Mouse (Mus musculus) cerebellum, adult 2 months (tissue): ENCODE results near the gene Kars. TPM values are rescaled to one million over a fixed set of nuclear protein-coding genes. Genes with fewer than 3 reads are reported as not detected.

Source experiments
- DNase-seq, 2 experiments: peaks; one replicate each; pipeline ENCODE4 v3.0.0; 2021
- H3K27ac ChIP-seq: fragments of 200-500 bp; 2 replicates; pipeline ENCODE4 v1.5.1; 2012; ENCODE audit warnings: low read length, control low read depth, inconsistent platforms; ENCODE audit not compliant: insufficient read depth
- H3K27me3 ChIP-seq: fragments of 200-500 bp; 2 replicates; pipeline ENCODE4 v1.6.1; 2012; ENCODE audit warnings: inconsistent platforms, mild to moderate bottlenecking, low read length, moderate library complexity; ENCODE audit not compliant: control insufficient read depth, insufficient read depth
- H3K4me1 ChIP-seq: fragments of 200-500 bp; 2 replicates; pipeline ENCODE4 v1.6.1; 2011; ENCODE audit warnings: low read length; ENCODE audit not compliant: control insufficient read depth, insufficient read depth
- H3K4me3 ChIP-seq: fragments of 200-500 bp; replicated peaks from 2 replicates; pipeline ENCODE3; 2011; ENCODE audit warnings: mild to moderate bottlenecking, low read depth, low read length, control low read depth; ENCODE audit not compliant: insufficient read depth
- CTCF ChIP-seq: fragments of 200-500 bp; IDR thresholded peaks from 2 replicates; pipeline ENCODE4 v1.5.1; 2011; ENCODE audit warnings: low read depth, mild to moderate bottlenecking, control low read depth, low read length, moderate library complexity, borderline replicate concordance; ENCODE audit not compliant: insufficient read depth
- POLR2A ChIP-seq: fragments of 200-500 bp; IDR thresholded peaks from 2 replicates; pipeline ENCODE4 v1.6.1; 2011; ENCODE audit warnings: low read length, control low read depth, borderline replicate concordance; ENCODE audit not compliant: insufficient read depth
- WGBS: fragments of 180-500 bp; shearing (Covaris S2); methylation state at CpG from one replicate; pipeline ENCODE4 v1.1.7; 2018; 5-methylcytosine and 5-hydroxymethylcytosine counted together
- polyA plus RNA-seq: library from polyadenylated mRNA; depleted of rRNA; stranded (reverse); fragments of >200 nt; gene quantifications from 2 replicates; pipeline ENCODE4 v1.2.3, GENCODE M21; 2012

Kars gene
- polyA plus RNA-seq, 1 experiment: 91.7 TPM

DNA sequence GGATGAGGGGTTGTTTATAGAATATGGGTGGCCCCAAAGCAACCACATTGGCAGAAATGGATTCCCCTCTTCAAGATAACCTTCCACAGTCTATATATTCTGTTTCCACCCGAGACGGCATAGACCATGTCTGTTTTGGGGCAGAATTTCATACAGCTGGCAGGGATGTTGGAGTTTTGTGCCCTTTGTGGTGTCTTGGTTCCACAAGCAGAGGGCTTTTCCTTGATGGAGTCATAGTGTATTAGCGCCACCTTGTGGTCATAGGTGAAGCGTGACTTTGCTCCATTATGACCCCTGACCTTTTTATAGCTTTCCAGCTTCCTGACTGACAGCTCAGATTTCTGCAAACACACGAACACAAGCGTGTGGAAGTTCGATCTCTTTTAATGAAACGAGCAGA lies 23.5 kb upstream of the Kars start:
- H3K4me3 ChIP-seq: no peak overlapping the region
- DNase-seq: peak; percentile 26 to 30
- H3K4me1 ChIP-seq: no peaks in the 10 kb centered on the region
- no peaks in the 10 kb centered on the region for H3K27me3 ChIP-seq
- no peak overlapping the region for H3K27ac ChIP-seq
- TF ChIP-seq CTCF: peak; percentile 72
- no peak for TF ChIP-seq POLR2A
- 14% methylated on average over 8 of the region's 8 CpGs for WGBS

DNA sequence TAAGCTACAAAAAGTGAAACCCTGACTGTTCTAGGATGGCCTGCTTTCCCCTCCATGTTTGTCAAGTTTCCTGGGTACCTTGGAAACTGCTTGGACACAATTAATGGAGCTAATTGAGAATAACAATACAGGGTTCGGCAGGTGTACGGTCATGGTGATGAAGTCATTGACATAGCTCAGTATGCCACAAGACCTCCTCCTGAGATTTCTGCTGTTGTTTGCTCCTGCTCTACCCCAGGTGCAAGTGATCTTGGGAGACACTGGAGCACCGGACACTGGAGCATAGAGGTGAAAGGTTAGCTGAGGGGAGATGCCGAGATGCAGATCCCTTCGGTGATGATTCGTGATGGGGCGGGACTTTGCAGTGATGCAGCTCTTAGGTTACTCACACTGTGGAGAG lies 21.9 kb upstream of the Kars start:
- no peak for DNase-seq
- no peak for TF ChIP-seq POLR2A
- no peaks in the 10 kb centered on the region for H3K27me3 ChIP-seq
- H3K4me3 ChIP-seq: no peak overlapping the region
- no peaks in the 10 kb centered on the region for H3K4me1 ChIP-seq
- WGBS: 56% methylated on average over 7 of the region's 7 CpGs
- H3K27ac ChIP-seq: no peak overlapping the region

DNA sequence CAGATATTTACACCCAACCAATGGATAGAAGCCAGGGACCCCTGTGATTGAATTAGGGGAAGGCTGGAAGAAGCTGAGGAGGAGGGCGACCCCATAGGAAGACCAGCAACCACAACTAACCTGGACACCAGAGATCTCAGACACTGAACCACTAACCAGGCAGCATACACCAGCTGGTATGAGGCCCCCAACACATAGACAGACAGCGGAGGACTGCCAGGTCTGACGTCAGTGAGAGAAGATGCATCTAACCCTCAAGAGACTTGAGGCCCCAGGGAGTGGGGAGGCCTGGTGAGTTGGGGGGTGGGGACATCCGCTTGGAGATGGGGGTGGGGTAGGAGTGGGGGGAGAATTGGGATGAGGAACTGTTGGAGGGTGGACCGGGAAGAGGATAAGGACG lies 19.5 kb upstream of the Kars start:
- WGBS: 56% methylated on average over 6 of the region's 6 CpGs
- Histone ChIP-seq H3K4me3 (no peak overlapping the region), H3K27me3 (no peaks in the 10 kb centered on the region), H3K27ac (no peak overlapping the region), H3K4me1 (no peaks in the 10 kb centered on the region)
- TF ChIP-seq CTCF (no peak), POLR2A (no peak)
- no peak for DNase-seq

DNA sequence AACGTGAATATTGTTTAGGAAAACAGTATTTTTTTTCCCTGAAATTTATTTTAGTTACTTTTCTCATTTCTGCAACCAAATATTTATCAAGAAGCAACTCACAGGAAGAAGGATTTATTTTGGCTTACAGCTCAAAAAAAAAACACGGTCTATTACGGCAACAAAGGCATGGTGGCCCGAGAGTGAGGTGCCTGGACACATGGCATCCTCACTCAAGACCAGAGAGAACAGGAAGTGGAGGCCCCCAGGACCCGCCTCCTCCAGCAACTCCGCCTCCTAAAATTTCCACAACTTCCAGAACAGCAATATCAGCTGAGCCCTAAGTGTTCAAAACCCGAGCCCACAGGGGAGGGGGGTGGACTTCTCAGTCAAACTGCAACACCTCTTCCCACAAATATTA lies 18.3 kb upstream of the Kars start:
- H3K27me3 ChIP-seq: no peaks in the 10 kb centered on the region
- TF ChIP-seq POLR2A (no peak), CTCF (no peak)
- no peaks in the 10 kb centered on the region for H3K4me1 ChIP-seq
- no peak overlapping the region for H3K4me3 ChIP-seq
- no peak overlapping the region for H3K27ac ChIP-seq
- no peak for DNase-seq
- WGBS: 87% methylated on average over 7 of the region's 7 CpGs

DNA sequence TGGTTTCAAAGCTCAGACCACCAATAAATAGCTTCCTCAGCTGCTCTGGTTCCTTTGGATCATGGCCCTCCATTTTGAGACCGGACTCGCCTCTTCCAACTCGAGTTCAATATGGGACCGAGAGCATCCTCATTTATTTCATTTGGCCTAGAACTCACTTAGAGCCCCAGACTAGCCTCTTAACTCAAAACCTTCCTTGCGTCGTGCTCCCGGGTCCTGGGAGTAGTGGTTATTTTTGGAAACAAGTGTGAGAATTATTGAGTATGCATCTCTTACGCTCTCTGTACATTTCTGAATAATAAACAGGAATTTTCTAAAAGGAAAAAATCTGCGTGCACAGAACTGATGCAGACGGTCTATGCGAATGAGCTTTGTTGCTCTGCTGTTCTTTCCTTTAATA lies 3.8 kb upstream of the Kars start, which contains the start of gene Gm6793:
Gene Gm6793 (minus strand): TSS at position 101 of the 400 bp plus-strand sequence.
- Histone ChIP-seq H3K4me3 (no peak within 1 kb of the TSS), H3K4me1 (no peaks in the 10 kb centered on the region; the same call in 1 of the 2 replicates), H3K27me3 (no peaks in the 10 kb centered on the region), H3K27ac (no peak within 1 kb of the TSS)
- DNase-seq: no peak
- TF ChIP-seq CTCF (no peak), POLR2A (no peak)
- WGBS: 92% methylated on average over 11 of the region's 11 CpGs

DNA sequence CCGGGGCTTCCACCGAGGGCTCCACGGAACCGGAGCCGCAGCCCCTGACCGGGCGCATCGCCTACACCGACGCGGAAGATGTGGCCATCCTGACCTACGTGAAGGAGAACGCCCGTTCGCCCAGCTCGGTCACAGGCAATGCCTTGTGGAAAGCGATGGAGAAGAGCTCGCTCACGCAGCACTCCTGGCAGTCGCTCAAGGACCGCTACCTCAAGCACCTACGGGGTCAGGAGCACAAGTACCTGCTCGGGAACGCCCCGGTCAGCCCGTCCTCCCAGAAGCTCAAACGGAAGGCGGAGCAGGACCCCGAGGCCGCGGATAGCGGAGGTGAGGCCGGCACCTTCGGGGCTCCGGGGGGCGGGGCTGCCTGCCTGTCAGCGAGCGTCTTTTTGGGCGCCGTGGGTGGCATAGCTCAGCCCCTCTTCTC lies 706 bp upstream of the Kars start:
- under 1% methylated on average over 40 of the region's 40 CpGs for WGBS
- no peaks in the 10 kb centered on the region for H3K27me3 ChIP-seq
- TF ChIP-seq POLR2A (no peak), CTCF (no peak)

DNA sequence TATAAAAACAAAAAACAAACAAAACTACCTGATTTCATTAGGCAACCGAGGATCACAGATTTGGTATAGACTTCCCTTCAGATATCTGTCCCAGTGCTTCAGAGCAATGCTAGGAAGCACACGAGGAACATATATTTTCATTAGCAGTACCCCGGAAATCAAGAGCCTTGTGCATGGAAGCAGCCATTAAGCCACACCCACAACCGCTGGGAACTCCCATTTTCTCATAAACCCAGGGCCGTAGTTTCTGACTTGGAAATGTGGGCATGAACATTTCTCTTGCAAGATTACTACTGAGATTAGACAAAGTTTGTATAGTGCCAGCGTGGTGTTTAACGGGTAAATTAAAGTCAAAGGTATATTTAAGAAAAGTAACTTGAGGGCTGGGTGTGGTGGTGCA lies 1.6 kb downstream of the Kars start:
- no peaks in the 10 kb centered on the region for H3K27me3 ChIP-seq
- no peak for DNase-seq
- 94% methylated on average over 7 of the region's 7 CpGs for WGBS

More for the DNA sequence above, 706 bp upstream of the Kars start:
- Histone ChIP-seq H3K4me3 (peak overlapping the region; percentile 80), H3K27ac (peak overlapping the region; percentile 26), H3K4me1 (no peaks in the 10 kb centered on the region; the same call in 1 of the 2 replicates)
- DNase-seq: peak in 1 of 2 experiments; percentile 49

GRCm38 (mm10) chr8:112007669-112008068 lies 3.5 kb downstream of the Kars start:
- TF ChIP-seq CTCF: no peak
- no peak for TF ChIP-seq POLR2A
- 96% methylated on average over 2 of the region's 2 CpGs for WGBS

More for the DNA sequence above, 1.6 kb downstream of the Kars start:
- Histone ChIP-seq H3K27ac (no peak overlapping the region), H3K4me1 (no peaks in the 10 kb centered on the region; the same call in 1 of the 2 replicates), H3K4me3 (no peak overlapping the region)
- no peak for TF ChIP-seq POLR2A
- TF ChIP-seq CTCF: no peak

DNA sequence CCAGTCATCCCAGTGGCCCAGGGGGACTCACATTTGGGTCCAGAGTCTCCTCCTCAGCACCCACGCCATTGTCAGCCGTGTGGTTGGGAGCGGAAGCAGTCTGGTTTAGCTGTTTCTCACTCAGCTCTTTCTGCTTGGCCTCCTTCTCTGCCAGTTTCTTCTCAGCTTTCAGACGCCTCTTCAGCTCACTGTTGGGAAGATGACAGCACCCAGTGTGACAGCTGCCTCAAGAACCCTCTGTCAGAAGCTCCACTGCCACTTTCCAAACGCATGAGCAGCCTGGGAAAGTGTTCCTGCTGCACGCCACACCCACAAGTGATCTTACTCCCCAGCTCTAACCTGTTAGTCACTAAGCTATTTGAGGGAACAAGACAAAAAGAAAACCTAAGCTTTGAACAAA lies 5.5 kb downstream of the Kars start:
- no peak for DNase-seq
- H3K27me3 ChIP-seq: no peaks in the 10 kb centered on the region
- H3K4me1 ChIP-seq: no peaks in the 10 kb centered on the region
- H3K27ac ChIP-seq: no peak overlapping the region
- no peak overlapping the region for H3K4me3 ChIP-seq
- WGBS: 88% methylated on average over 6 of the region's 6 CpGs
- no peak for TF ChIP-seq POLR2A
- no peak for TF ChIP-seq CTCF

More at GRCm38 (mm10) chr8:112007669-112008068, 3.5 kb downstream of the Kars start:
- Histone ChIP-seq H3K4me1 (no peaks in the 10 kb centered on the region), H3K4me3 (no peak overlapping the region), H3K27me3 (no peaks in the 10 kb centered on the region), H3K27ac (no peak overlapping the region)
- DNase-seq: no peak
